Mouse (Mus musculus) forebrain, embryonic 14.5 days (tissue): Measurements from ENCODE around the gene Fam114a2. TPM values are rescaled to one million over a fixed set of nuclear protein-coding genes. Genes with fewer than 3 reads are reported as not detected.

Experiments
- ATAC-seq: fragments of 200-750 bp; cut with Nextera tagmentation; 2 replicates; pipeline ENCODE4 v1.8.0; 2017; ENCODE audit warnings: mild to moderate bottlenecking, moderate library complexity
- DNase-seq: peaks from one replicate; pipeline ENCODE4 v3.0.0-alpha.2; 2015; ENCODE audit warnings: low spot score
- H3K27ac ChIP-seq: fragments of 300-500 bp; sonication (generic); 2 replicates; pipeline ENCODE4 v1.5.1; 2014; ENCODE audit warnings: low read depth, mild to moderate bottlenecking, control low read depth, low read length, moderate library complexity
- H3K27me3 ChIP-seq: fragments of 300-500 bp; sonication (generic); replicated peaks from 2 replicates; pipeline ENCODE4 v1.6.1; 2014; ENCODE audit warnings: low read length, control low read depth, mixed read lengths; ENCODE audit not compliant: control insufficient read depth, insufficient read depth
- H3K36me3 ChIP-seq: fragments of 300-500 bp; sonication (generic); 2 replicates; pipeline ENCODE4 v1.6.1; 2014; ENCODE audit warnings: low read length, control low read depth; ENCODE audit not compliant: control insufficient read depth, insufficient read depth
- H3K4me1 ChIP-seq: fragments of 300-500 bp; sonication (generic); 2 replicates; pipeline ENCODE4 v1.6.1; 2014; ENCODE audit warnings: antibody characterized with exemption, low read length, control low read depth; ENCODE audit not compliant: control insufficient read depth, insufficient read depth
- H3K4me2 ChIP-seq: fragments of 300-500 bp; sonication (generic); 2 replicates; pipeline ENCODE4 v1.6.1; 2014; ENCODE audit warnings: mild to moderate bottlenecking, control low read depth, low read length
- H3K4me3 ChIP-seq: fragments of 300-500 bp; sonication (generic); 2 replicates; pipeline ENCODE4 v1.5.1; 2014; ENCODE audit warnings: low read depth, low read length, control low read depth
- H3K9ac ChIP-seq: fragments of 300-500 bp; sonication (generic); 2 replicates; pipeline ENCODE4 v1.6.1; 2014; ENCODE audit warnings: mild to moderate bottlenecking, low read length, control low read depth, moderate library complexity
- H3K9me3 ChIP-seq: fragments of 300-500 bp; sonication (generic); replicated peaks from 2 replicates; pipeline ENCODE4 v1.6.1; 2016; ENCODE audit warnings: low read length, control low read depth, mixed read lengths; ENCODE audit not compliant: control insufficient read depth
- WGBS: fragments of 180-500 bp; shearing (Covaris S2); extraction: QIAGEN DNeasy Blood & Tissue Kit; methylation state at CpG from one replicate; pipeline ENCODE4 v1.1.7; 2014; 5-methylcytosine and 5-hydroxymethylcytosine counted together
- polyA plus RNA-seq: library from polyadenylated mRNA; unstranded; fragments of >200 nt; fragmentation: Nextera tagmentation; extraction: Ambion mirVana; gene quantifications from 2 replicates; pipeline ENCODE4 v1.2.1, GENCODE M21; 2014

Fam114a2 gene
- polyA plus RNA-seq, 1 experiment from 2014 or later, result 73.6 TPM

GRCm38 (mm10) chr11:57470979-57471378 lies 47.4 kb downstream of the Fam114a2 start:
- no peak overlapping the region for H3K27ac ChIP-seq
- DNase-seq (no peak), ATAC-seq (no peak)
- H3K4me2 ChIP-seq, result no peak overlapping the region
- no peaks in the 10 kb centered on the region for H3K4me1 ChIP-seq
- H3K4me3 ChIP-seq, result no peak overlapping the region
- H3K27me3 ChIP-seq, result no peaks in the 10 kb centered on the region
- no peaks in the 10 kb centered on the region for H3K9me3 ChIP-seq
- no peak overlapping the region for H3K9ac ChIP-seq
- no peaks in the 10 kb centered on the region for H3K36me3 ChIP-seq
- WGBS, result 83% methylated on average over 7 of the region's 7 CpGs

- H3K4me1 ChIP-seq, result no peaks in the 10 kb centered on the region
- H3K27me3 ChIP-seq, result no peaks in the 10 kb centered on the region
- H3K4me3 ChIP-seq, result no peak overlapping the region
- H3K27ac ChIP-seq, result no peak overlapping the region
- H3K36me3 ChIP-seq, result no peaks in the 10 kb centered on the region
- WGBS, result 50% methylated on average over 6 of the region's 6 CpGs
- H3K9ac ChIP-seq, result no peak overlapping the region
- H3K9me3 ChIP-seq, result no peaks in the 10 kb centered on the region
- ATAC-seq (no peak), DNase-seq (no peak)
- H3K4me2 ChIP-seq, result no peak overlapping the region
Measured at GRCm38 (mm10) chr11:57470056-57470455, 48.4 kb downstream of the Fam114a2 start.

GRCm38 (mm10) chr11:57468706-57469105 lies 49.7 kb downstream of the Fam114a2 start:
- H3K4me3 ChIP-seq, result no peak overlapping the region
- WGBS, result 75% methylated on average over 4 of the region's 4 CpGs
- no peaks in the 10 kb centered on the region for H3K27me3 ChIP-seq
- no peak overlapping the region for H3K9ac ChIP-seq
- no peaks in the 10 kb centered on the region for H3K4me1 ChIP-seq
- no peak for ATAC-seq
- no peaks in the 10 kb centered on the region for H3K9me3 ChIP-seq
- no peak for DNase-seq
- no peak overlapping the region for H3K27ac ChIP-seq
- H3K4me2 ChIP-seq, result no peak overlapping the region
- H3K36me3 ChIP-seq, result no peaks in the 10 kb centered on the region

GRCm38 (mm10) chr11:57467159-57468110 lies 51.0 kb downstream of the Fam114a2 start:
- Histone ChIP-seq H3K4me2 (0 out of 2 replicates have a peak overlapping the region, but pooled peaks have one; percentile 2), H3K9me3 (no peaks in the 10 kb centered on the region), H3K9ac (peak overlapping the region; percentile 46), H3K4me1 (no peaks in the 10 kb centered on the region), H3K27me3 (no peaks in the 10 kb centered on the region), H3K27ac (no peak overlapping the region), H3K36me3 (no peaks in the 10 kb centered on the region), H3K4me3 (no peak overlapping the region)
- ATAC-seq (peak; percentile 91), DNase-seq (peak; percentile 91)
- WGBS, result 58% methylated on average over 23 of the region's 23 CpGs

GRCm38 (mm10) chr11:57465844-57466243 lies 52.6 kb downstream of the Fam114a2 start:
- DNase-seq (no peak), ATAC-seq (no peak)

GRCm38 (mm10) chr11:57465025-57465424 lies 53.4 kb downstream of the Fam114a2 start:
- no peak overlapping the region for H3K4me3 ChIP-seq
- no peak overlapping the region for H3K4me2 ChIP-seq
- peak; percentile 10; the same call in 1 of the 2 replicates for ATAC-seq
- H3K4me1 ChIP-seq, result no peaks in the 10 kb centered on the region
- no peaks in the 10 kb centered on the region for H3K27me3 ChIP-seq
- H3K36me3 ChIP-seq, result no peaks in the 10 kb centered on the region
- H3K27ac ChIP-seq, result no peak overlapping the region
- no peaks in the 10 kb centered on the region for H3K9me3 ChIP-seq
- 47% methylated on average over 8 of the region's 8 CpGs for WGBS
- no peak overlapping the region for H3K9ac ChIP-seq
- DNase-seq, result no peak

More at GRCm38 (mm10) chr11:57465844-57466243, 52.6 kb downstream of the Fam114a2 start:
- 87% methylated on average over 3 of the region's 3 CpGs for WGBS
- no peaks in the 10 kb centered on the region for H3K9me3 ChIP-seq
- no peak overlapping the region for H3K27ac ChIP-seq
- no peaks in the 10 kb centered on the region for H3K27me3 ChIP-seq
- H3K36me3 ChIP-seq, result no peaks in the 10 kb centered on the region
- no peaks in the 10 kb centered on the region for H3K4me1 ChIP-seq
- H3K9ac ChIP-seq, result no peak overlapping the region
- no peak overlapping the region for H3K4me2 ChIP-seq
- no peak overlapping the region for H3K4me3 ChIP-seq

- DNase-seq, result no peak
- no peak for ATAC-seq
- H3K36me3 ChIP-seq, result no peaks in the 10 kb centered on the region
- no peak overlapping the region for H3K4me3 ChIP-seq
- WGBS, result 87% methylated on average over 6 of the region's 6 CpGs
- H3K27me3 ChIP-seq, result no peaks in the 10 kb centered on the region
- H3K9ac ChIP-seq, result no peak overlapping the region
- H3K9me3 ChIP-seq, result no peaks in the 10 kb centered on the region
- H3K27ac ChIP-seq, result no peak overlapping the region
- no peak overlapping the region for H3K4me2 ChIP-seq
- H3K4me1 ChIP-seq, result no peaks in the 10 kb centered on the region
Measured at GRCm38 (mm10) chr11:57459759-57460158, 58.7 kb downstream of the Fam114a2 start.

- H3K9me3 ChIP-seq, result no peaks in the 10 kb centered on the region
- 76% methylated on average over 5 of the region's 5 CpGs for WGBS
- H3K36me3 ChIP-seq, result no peaks in the 10 kb centered on the region
- H3K27ac ChIP-seq, result no peak overlapping the region
- DNase-seq, result no peak
- H3K4me1 ChIP-seq, result no peaks in the 10 kb centered on the region
- H3K4me2 ChIP-seq, result no peak overlapping the region
- H3K9ac ChIP-seq, result no peak overlapping the region
- no peaks in the 10 kb centered on the region for H3K27me3 ChIP-seq
- no peak overlapping the region for H3K4me3 ChIP-seq
- ATAC-seq, result no peak
Measured at GRCm38 (mm10) chr11:57454421-57454820, 64.0 kb downstream of the Fam114a2 start.
